Mouse (Mus musculus): ENCODE data around the gene Gm10638.

Gm10638 gene

DNA sequence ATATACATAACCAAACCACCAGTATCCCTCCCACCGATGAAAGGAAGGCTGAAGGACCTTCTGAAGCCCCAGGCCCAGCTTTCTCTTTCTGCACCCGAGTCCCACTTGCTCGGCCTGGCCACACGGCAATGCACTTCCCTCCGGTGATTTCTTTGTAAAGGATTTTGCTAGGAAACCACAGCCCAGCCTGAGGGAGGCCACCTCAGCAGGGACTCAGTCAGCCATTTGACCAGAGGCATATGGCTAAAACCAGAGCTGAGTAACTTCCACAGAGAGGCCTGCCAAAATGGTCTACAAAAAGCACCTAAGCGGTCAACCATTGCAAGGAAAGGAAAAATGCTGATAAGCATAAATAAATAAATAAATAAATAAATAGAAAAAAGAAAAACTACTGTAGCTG is 49.2 kb downstream of the Gm10638 start:
- no peak for DNase-seq
